Mouse (Mus musculus): ENCODE data around the gene Opalin. TPM values are rescaled to one million over a fixed set of nuclear protein-coding genes. Genes with fewer than 3 reads are reported as not detected.

Opalin gene
- polyA plus RNA-seq, 1 experiment, result not detected

DNA sequence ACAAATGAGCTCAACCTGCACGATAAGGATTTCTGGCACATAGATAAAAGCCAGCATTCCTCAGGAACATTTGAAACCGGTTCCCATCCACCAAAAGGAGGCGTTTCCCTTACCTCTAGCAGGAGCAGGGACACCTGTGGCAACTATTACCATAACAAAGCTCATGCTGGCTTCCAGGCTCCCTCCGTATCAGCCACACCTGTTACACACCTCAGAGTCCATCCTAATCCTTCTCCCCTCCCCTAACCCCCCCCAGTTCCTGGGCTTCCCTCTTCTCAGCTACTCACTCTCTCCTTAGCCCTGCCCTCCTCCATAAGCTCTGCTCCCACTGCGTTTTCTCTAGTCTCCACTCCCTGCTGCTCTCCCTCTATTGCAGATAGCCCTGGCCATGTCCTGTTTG, 63.3 kb downstream of the Opalin start:
- TF ChIP-seq CTCF (IDR thresholded peaks at IDR 0.05; ENCODE audit: control insufficient read depth, insufficient read depth, insufficient read length) (no peak), MYOD1 (IDR thresholded peaks at IDR 0.05; ENCODE audit: control insufficient read depth, insufficient read length, low read depth) (no peak), MYOG (IDR thresholded peaks at IDR 0.05; ENCODE audit: control insufficient read depth, extremely low read depth, insufficient read length) (no peak), CEBPB (IDR thresholded peaks at IDR 0.05; ENCODE audit: low read depth) (no peak)
- Histone ChIP-seq H3K36me3 (ENCODE audit: control insufficient read depth, insufficient read depth) (no peaks in the 10 kb centered on the region), H3ac (ENCODE audit: control insufficient read depth, insufficient read length, low read depth) (no peak overlapping the region), H3K27me3 (ENCODE audit: control insufficient read depth, insufficient read depth, insufficient read length) (peaks cover 7% of the 10 kb centered on the region), H3K79me2 (ENCODE audit: control insufficient read depth, insufficient read depth) (no peaks in the 10 kb centered on the region), H3K4me3 (ENCODE audit: insufficient read depth, poor library complexity, severe bottlenecking) (no peak overlapping the region), H3K79me3 (ENCODE audit: low read depth) (no peaks in the 10 kb centered on the region)

Other genes with a start within 250 kb of the Opalin start
- 2.4 TPM for gene Ccnj, start 245.8 kb downstream of the Opalin start, polyA plus RNA-seq (2012; fragmentation: generic; extraction: Trizol)
- gene Zfp518a, start 182.4 kb downstream of the Opalin start, polyA plus RNA-seq (2012; fragmentation: generic; extraction: Trizol), result 0.49 TPM
- gene Blnk, start 82.6 kb downstream of the Opalin start, polyA plus RNA-seq (2012; fragmentation: generic; extraction: Trizol), result 6.5 TPM
- not detected for gene Dntt, start 47.8 kb downstream of the Opalin start, polyA plus RNA-seq (2012; fragmentation: generic; extraction: Trizol)
- gene Tll2, start 129.7 kb upstream of the Opalin start, polyA plus RNA-seq (2012; fragmentation: generic; extraction: Trizol), result not detected
- gene Tm9sf3, start 186.9 kb upstream of the Opalin start, polyA plus RNA-seq (2012; fragmentation: generic; extraction: Trizol), result 49.5 TPM